Mouse (Mus musculus) heart, adult 2 months (tissue): Measurements from ENCODE around the gene Gm10577.

ENCODE experiments used
- CTCF ChIP-seq: fragments of 200-600 bp; IDR thresholded peaks from 2 replicates; pipeline ENCODE4 v1.8.1; 2022; ENCODE audit warnings: antibody characterized with exemption, mild to moderate bottlenecking, moderate library complexity
- EP300 ChIP-seq: fragments of 200-500 bp; IDR thresholded peaks from 2 replicates; pipeline ENCODE4 v1.6.1; 2011; ENCODE audit warnings: low read depth, low read length, control low read depth; ENCODE audit not compliant: insufficient read depth
- POLR2A ChIP-seq: fragments of 200-500 bp; IDR thresholded peaks from 2 replicates; pipeline ENCODE4 v1.6.1; 2011; ENCODE audit warnings: mild to moderate bottlenecking, low read depth, low read length, control low read depth; ENCODE audit not compliant: insufficient read depth

DNA sequence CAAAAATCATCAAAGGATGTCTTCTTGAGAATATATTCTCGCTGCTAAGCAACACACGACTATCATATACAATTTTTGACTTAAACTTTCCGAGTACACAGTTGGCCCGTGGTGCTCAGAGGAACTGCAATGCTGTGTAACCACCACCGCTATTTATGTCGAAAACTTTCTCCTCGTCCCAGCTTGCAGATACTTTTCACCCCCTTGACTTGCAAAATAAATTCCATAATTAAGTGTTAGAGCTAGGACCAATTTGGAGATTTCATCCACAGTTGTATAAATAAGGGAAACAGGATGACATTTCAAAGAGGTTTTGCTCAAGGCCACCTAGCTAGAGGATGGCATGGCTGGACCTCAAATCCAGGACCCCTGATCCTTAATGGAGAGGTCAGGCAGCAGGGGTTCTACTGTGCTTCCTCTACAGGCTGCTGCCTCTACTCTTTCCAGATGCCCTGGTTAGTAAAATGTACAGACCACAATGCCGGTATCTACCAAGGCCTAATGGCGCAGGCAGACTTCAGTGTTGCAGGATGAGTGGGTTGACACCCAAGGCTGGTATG lies 7.4 kb upstream of the Gm10577 start:
- TF ChIP-seq POLR2A, result no peak
- no peak for TF ChIP-seq CTCF
- no peak for TF ChIP-seq EP300
